Mouse (Mus musculus) neural tube, embryonic 13.5 days (tissue): Measurements from ENCODE around the gene Rab20. TPM values are rescaled to one million over a fixed set of nuclear protein-coding genes. Genes with fewer than 3 reads are reported as not detected.

ENCODE experiments used
- ATAC-seq: fragments of 200-750 bp; cut with Nextera tagmentation; 2 replicates; pipeline ENCODE4 v1.8.0; 2017; ENCODE audit warnings: low read depth, mild to moderate bottlenecking, moderate TSS enrichment, moderate library complexity
- H3K27ac ChIP-seq: fragments of 300-500 bp; sonication (generic); replicated peaks from 2 replicates; pipeline ENCODE4 v1.5.1; 2015; ENCODE audit warnings: moderate library complexity, mild to moderate bottlenecking, inconsistent platforms
- H3K27me3 ChIP-seq: fragments of 300-500 bp; sonication (generic); 2 replicates; pipeline ENCODE4 v1.6.1; 2015; ENCODE audit warnings: mild to moderate bottlenecking, inconsistent platforms
- H3K36me3 ChIP-seq: fragments of 300-500 bp; sonication (generic); 2 replicates; pipeline ENCODE4 v1.6.1; 2015; ENCODE audit warnings: mild to moderate bottlenecking, inconsistent platforms
- H3K4me1 ChIP-seq: fragments of 300-500 bp; sonication (generic); replicated peaks from 2 replicates; pipeline ENCODE4 v1.6.1; 2015; ENCODE audit warnings: inconsistent platforms
- H3K4me2 ChIP-seq: fragments of 300-500 bp; sonication (generic); 2 replicates; pipeline ENCODE4 v1.6.1; 2015; ENCODE audit warnings: inconsistent platforms, mild to moderate bottlenecking, moderate library complexity
- H3K4me3 ChIP-seq: fragments of 300-500 bp; sonication (generic); 2 replicates; pipeline ENCODE4 v1.5.1; 2015; ENCODE audit warnings: mild to moderate bottlenecking, inconsistent platforms
- H3K9ac ChIP-seq: fragments of 300-500 bp; sonication (generic); 2 replicates; pipeline ENCODE4 v1.6.1; 2015; ENCODE audit warnings: moderate library complexity, mild to moderate bottlenecking, inconsistent platforms
- H3K9me3 ChIP-seq: fragments of 300-500 bp; sonication (generic); 2 replicates; pipeline ENCODE4 v1.6.1; 2016; ENCODE audit warnings: inconsistent platforms
- WGBS: fragments of 180-500 bp; shearing (Covaris S2); methylation state at CpG from one replicate; pipeline ENCODE4 v1.1.7; 2015; 5-methylcytosine and 5-hydroxymethylcytosine counted together
- polyA plus RNA-seq: library from polyadenylated mRNA; unstranded; fragments of >200 nt; fragmentation: Nextera tagmentation; extraction: Ambion mirVana; gene quantifications from 2 replicates; pipeline ENCODE4 v1.2.1, GENCODE M21; 2015

Gene Rab20
- 1.4 and 1.5 TPM in 2 replicates for polyA plus RNA-seq

GRCm38 (mm10) chr8:11477811-11478761 lies at the start of gene Rab20:
Gene Rab20, minus strand, starts transcription at chr8:11478710.
- ATAC-seq = peak; percentile 74
- H3K27ac ChIP-seq = no peak within 1 kb of the TSS
- H3K4me3 ChIP-seq = peak within 1 kb of the TSS; percentile 49
- under 1% methylated on average over 69 of the region's 69 CpGs for WGBS
- H3K4me1 ChIP-seq = peaks cover 26% of the 10 kb centered on the region
- peak within 1 kb of the TSS; percentile 97 for H3K4me2 ChIP-seq
- no peaks in the 10 kb centered on the region for H3K36me3 ChIP-seq
- peaks cover 91% of the 10 kb centered on the region for H3K27me3 ChIP-seq
- peak within 1 kb of the TSS; percentile 56 for H3K9ac ChIP-seq
- H3K9me3 ChIP-seq = no peaks in the 10 kb centered on the region

DNA sequence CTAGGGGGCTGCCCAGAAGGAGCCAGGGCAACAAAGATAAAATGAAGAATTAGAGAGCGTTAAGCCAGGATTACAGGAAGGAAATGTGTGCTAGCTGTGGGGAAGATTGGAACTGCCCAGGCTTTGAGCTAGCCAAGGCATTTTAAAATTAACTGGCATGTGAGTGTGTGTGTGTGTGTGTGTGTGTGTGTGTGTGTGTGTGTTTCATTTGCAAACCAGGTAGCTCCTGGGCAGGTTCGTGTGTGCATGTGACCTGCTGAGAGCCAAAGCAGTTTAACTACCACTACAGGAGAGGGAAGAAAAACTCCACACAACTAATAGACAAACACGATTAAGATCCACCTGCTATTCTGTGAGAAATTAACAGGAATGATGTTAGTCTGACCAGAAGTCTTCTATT lies 44.8 kb upstream of the Rab20 start:
- Histone ChIP-seq H3K9ac (no peak overlapping the region), H3K4me1 (no peaks in the 10 kb centered on the region), H3K27me3 (no peaks in the 10 kb centered on the region), H3K9me3 (no peaks in the 10 kb centered on the region), H3K27ac (no peak overlapping the region), H3K4me2 (no peak overlapping the region), H3K36me3 (peaks cover 50% of the 10 kb centered on the region; the same call in 1 of the 2 replicates), H3K4me3 (no peak overlapping the region)
- no peak for ATAC-seq
- 89% methylated on average over 3 of the region's 3 CpGs for WGBS

DNA sequence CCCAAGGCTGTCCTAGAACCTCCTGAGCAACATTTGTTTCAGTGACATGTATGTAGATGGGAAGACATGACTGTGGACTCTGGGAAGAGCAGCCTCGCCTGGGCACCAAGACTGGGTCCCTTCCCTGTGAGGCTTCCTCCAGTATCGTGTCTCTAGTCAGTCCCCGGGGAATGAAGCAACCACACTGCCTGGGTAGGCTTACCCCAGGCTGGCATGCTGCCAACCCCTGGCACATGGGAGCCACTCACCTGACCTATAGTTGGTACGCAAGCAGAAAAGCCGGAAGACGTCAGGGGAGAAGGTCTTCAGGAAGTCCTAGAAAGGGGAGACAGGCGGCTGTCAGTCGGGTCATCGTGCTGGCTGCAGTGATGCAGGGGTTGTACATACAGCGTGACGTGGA lies 40.2 kb upstream of the Rab20 start:
- no peak for ATAC-seq
- WGBS = 90% methylated on average over 11 of the region's 11 CpGs
- H3K9ac ChIP-seq = no peak overlapping the region
- no peak overlapping the region for H3K4me3 ChIP-seq
- peaks cover 83% of the 10 kb centered on the region for H3K36me3 ChIP-seq
- H3K4me2 ChIP-seq = no peak overlapping the region
- no peak overlapping the region for H3K27ac ChIP-seq
- no peaks in the 10 kb centered on the region for H3K4me1 ChIP-seq
- H3K9me3 ChIP-seq = no peaks in the 10 kb centered on the region
- H3K27me3 ChIP-seq = no peaks in the 10 kb centered on the region

- Histone ChIP-seq H3K4me2 (no peak overlapping the region), H3K4me3 (no peak overlapping the region), H3K27me3 (no peaks in the 10 kb centered on the region), H3K27ac (no peak overlapping the region), H3K9me3 (no peaks in the 10 kb centered on the region), H3K9ac (no peak overlapping the region), H3K4me1 (no peaks in the 10 kb centered on the region), H3K36me3 (peaks cover 85% of the 10 kb centered on the region)
- 91% methylated on average over 6 of the region's 6 CpGs for WGBS
- no peak for ATAC-seq
Observed at GRCm38 (mm10) chr8:11518056-11518396, 39.5 kb upstream of the Rab20 start.

DNA sequence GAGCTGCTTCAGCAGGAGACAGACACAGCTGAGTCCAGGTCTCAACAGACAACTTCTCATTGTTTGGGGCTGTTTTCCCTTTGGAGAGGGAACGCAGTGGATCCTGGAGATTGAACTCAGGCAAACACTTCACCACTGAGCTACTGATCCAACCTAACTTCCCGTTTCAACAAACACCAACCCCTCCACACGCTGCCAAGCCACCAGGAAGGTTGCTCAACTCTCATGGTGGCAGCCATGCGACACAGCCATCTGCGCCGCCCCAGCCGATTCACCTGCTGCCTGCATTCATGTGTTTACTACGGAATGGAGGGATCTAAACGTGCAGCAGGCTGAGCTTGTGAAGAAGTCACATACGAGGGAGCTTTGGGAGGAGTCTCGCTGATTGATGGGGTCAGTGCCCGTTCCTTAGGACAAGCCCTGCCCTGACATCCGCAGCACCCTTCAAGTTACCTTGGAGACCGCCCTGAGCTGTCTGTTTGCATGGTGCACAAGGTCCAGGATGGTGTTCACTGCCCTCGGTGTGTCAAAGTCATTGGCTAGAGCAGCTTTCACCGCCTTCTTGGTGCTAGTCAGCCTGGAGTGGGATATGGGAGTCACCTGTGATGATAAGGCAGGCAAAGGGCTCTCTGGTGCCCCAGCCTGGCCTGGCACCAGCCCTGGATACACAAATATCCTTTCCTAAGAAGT lies 39.0 kb upstream of the Rab20 start:
- Histone ChIP-seq H3K27me3 (no peaks in the 10 kb centered on the region), H3K36me3 (peaks cover 87% of the 10 kb centered on the region), H3K4me2 (no peak overlapping the region), H3K27ac (no peak overlapping the region), H3K4me1 (no peaks in the 10 kb centered on the region), H3K4me3 (no peak overlapping the region), H3K9ac (no peak overlapping the region), H3K9me3 (no peaks in the 10 kb centered on the region)
- no peak for ATAC-seq
- WGBS = 87% methylated on average over 16 of the region's 16 CpGs

GRCm38 (mm10) chr8:11516292-11516691 lies 37.8 kb upstream of the Rab20 start:
- no peak overlapping the region for H3K4me2 ChIP-seq
- H3K27me3 ChIP-seq = no peaks in the 10 kb centered on the region
- 96% methylated on average over 9 of the region's 9 CpGs for WGBS
- no peaks in the 10 kb centered on the region for H3K9me3 ChIP-seq
- no peak overlapping the region for H3K27ac ChIP-seq
- no peak overlapping the region for H3K9ac ChIP-seq
- peaks cover 87% of the 10 kb centered on the region for H3K36me3 ChIP-seq
- no peak for ATAC-seq
- no peak overlapping the region for H3K4me3 ChIP-seq
- no peaks in the 10 kb centered on the region for H3K4me1 ChIP-seq

- H3K4me3 ChIP-seq = no peak overlapping the region
- no peak overlapping the region for H3K4me2 ChIP-seq
- ATAC-seq = no peak
- H3K9ac ChIP-seq = no peak overlapping the region
- H3K9me3 ChIP-seq = no peaks in the 10 kb centered on the region
- no peak overlapping the region for H3K27ac ChIP-seq
- H3K36me3 ChIP-seq = peaks cover 96% of the 10 kb centered on the region
- 90% methylated on average over 5 of the region's 5 CpGs for WGBS
- H3K4me1 ChIP-seq = no peaks in the 10 kb centered on the region
- no peaks in the 10 kb centered on the region for H3K27me3 ChIP-seq
Observed at GRCm38 (mm10) chr8:11513247-11513646, 34.7 kb upstream of the Rab20 start.

GRCm38 (mm10) chr8:11512711-11513110 lies 34.2 kb upstream of the Rab20 start:
- peaks cover 95% of the 10 kb centered on the region for H3K36me3 ChIP-seq
- 92% methylated on average over 9 of the region's 9 CpGs for WGBS

GRCm38 (mm10) chr8:11510971-11511370 lies 32.5 kb upstream of the Rab20 start:
- H3K27ac ChIP-seq = no peak overlapping the region
- no peaks in the 10 kb centered on the region for H3K9me3 ChIP-seq
- H3K4me1 ChIP-seq = no peaks in the 10 kb centered on the region
- peaks cover 95% of the 10 kb centered on the region for H3K36me3 ChIP-seq
- no peak for ATAC-seq
- H3K4me2 ChIP-seq = no peak overlapping the region
- WGBS = 91% methylated on average over 5 of the region's 5 CpGs
- no peak overlapping the region for H3K4me3 ChIP-seq
- H3K27me3 ChIP-seq = no peaks in the 10 kb centered on the region
- H3K9ac ChIP-seq = no peak overlapping the region

More at GRCm38 (mm10) chr8:11512711-11513110, 34.2 kb upstream of the Rab20 start:
- no peaks in the 10 kb centered on the region for H3K4me1 ChIP-seq
- H3K27me3 ChIP-seq = no peaks in the 10 kb centered on the region
- H3K4me2 ChIP-seq = no peak overlapping the region
- H3K9me3 ChIP-seq = no peaks in the 10 kb centered on the region
- no peak for ATAC-seq
- H3K9ac ChIP-seq = no peak overlapping the region
- H3K4me3 ChIP-seq = no peak overlapping the region
- no peak overlapping the region for H3K27ac ChIP-seq

- WGBS = 89% methylated on average over 10 of the region's 10 CpGs
Observed at GRCm38 (mm10) chr8:11508880-11509279, 30.4 kb upstream of the Rab20 start.

DNA sequence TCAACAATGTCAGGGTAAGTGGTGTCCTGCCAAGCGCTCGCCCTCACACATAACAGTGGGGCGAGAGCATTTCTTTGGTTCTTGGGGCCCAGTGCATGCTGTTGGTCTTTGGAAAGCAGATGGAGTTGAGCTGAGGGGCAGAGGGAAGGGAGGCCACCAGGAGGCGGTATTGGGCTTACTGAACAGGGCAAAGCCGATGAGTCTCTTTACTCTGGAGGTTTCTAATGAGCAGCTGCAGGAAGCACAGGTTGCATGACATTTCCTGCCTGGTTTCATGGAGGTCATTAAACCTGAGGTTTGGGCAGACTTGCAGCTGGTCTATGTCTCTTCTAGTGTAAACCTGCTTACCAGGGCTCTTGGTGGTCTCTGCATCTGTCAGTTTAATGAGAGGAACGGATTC lies 28.3 kb upstream of the Rab20 start:
- Histone ChIP-seq H3K9me3 (no peaks in the 10 kb centered on the region), H3K4me3 (no peak overlapping the region), H3K27me3 (no peaks in the 10 kb centered on the region), H3K36me3 (peaks cover 94% of the 10 kb centered on the region), H3K4me2 (no peak overlapping the region), H3K4me1 (no peaks in the 10 kb centered on the region), H3K27ac (no peak overlapping the region), H3K9ac (no peak overlapping the region)
- WGBS = 79% methylated on average over 6 of the region's 6 CpGs
- ATAC-seq = no peak

More at GRCm38 (mm10) chr8:11508880-11509279, 30.4 kb upstream of the Rab20 start:
- Histone ChIP-seq H3K4me2 (no peak overlapping the region), H3K4me3 (no peak overlapping the region), H3K36me3 (peaks cover 96% of the 10 kb centered on the region), H3K9ac (no peak overlapping the region), H3K4me1 (no peaks in the 10 kb centered on the region), H3K27ac (no peak overlapping the region), H3K9me3 (no peaks in the 10 kb centered on the region), H3K27me3 (no peaks in the 10 kb centered on the region)
- ATAC-seq = no peak

DNA sequence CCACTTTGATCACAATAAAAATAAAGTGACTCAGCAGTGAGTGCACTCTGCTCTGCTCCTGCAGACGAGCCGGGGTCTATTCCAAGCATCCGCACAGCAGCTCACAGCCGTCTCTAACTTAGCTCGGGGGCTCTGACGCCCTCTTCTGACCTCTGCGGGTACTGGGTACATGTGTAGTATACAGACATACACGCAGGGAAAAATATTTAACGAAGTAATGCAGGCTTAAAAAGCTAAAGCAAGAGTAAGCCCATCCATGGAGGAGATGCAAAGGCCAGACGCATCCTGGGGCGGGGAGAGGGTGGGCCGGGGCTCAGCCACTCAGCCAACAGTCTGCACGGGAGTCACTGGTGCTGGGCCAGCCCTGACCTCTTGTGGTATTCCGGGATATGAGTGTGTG lies 27.6 kb upstream of the Rab20 start:
- 84% methylated on average over 14 of the region's 14 CpGs for WGBS
- peaks cover 87% of the 10 kb centered on the region for H3K36me3 ChIP-seq

More for the DNA sequence above, 27.6 kb upstream of the Rab20 start:
- H3K4me1 ChIP-seq = no peaks in the 10 kb centered on the region
- H3K27me3 ChIP-seq = no peaks in the 10 kb centered on the region
- H3K9ac ChIP-seq = no peak overlapping the region
- H3K4me2 ChIP-seq = no peak overlapping the region
- no peak overlapping the region for H3K27ac ChIP-seq
- no peak for ATAC-seq
- H3K9me3 ChIP-seq = no peaks in the 10 kb centered on the region
- H3K4me3 ChIP-seq = no peak overlapping the region
